Mouse (Mus musculus): ENCODE results near the gene Fkbp11. TPM values are rescaled to one million over a fixed set of nuclear protein-coding genes. Genes with fewer than 3 reads are reported as not detected.

Fkbp11 gene
- polyA plus RNA-seq, 1 experiment from 2014 or later = 3.8 TPM

- Histone ChIP-seq H3K9ac (ENCODE audit: low read length) (no peak overlapping the region), H3K4me2 (ENCODE audit: low read length) (no peak overlapping the region), H3K4me3 (ENCODE audit: low read depth, low read length) (no peak overlapping the region), H3K36me3 (ENCODE audit: control insufficient read depth, insufficient read depth, low read length) (peaks cover 8% of the 10 kb centered on the region), H3K27ac (ENCODE audit: low read depth, low read length) (no peak overlapping the region), H3K9me3 (replicated peaks; ENCODE audit: control insufficient read depth, low read length) (no peaks in the 10 kb centered on the region), H3K27me3 (replicated peaks; ENCODE audit: control insufficient read depth, insufficient read depth, low read length) (peaks cover 8% of the 10 kb centered on the region; the same call in 1 of the 2 replicates), H3K4me1 (ENCODE audit: control insufficient read depth, insufficient read depth, low read length) (peaks cover 11% of the 10 kb centered on the region)
- 86% methylated on average over 6 of the region's 6 CpGs for WGBS
- no peak for ATAC-seq
- no peak for DNase-seq (ENCODE audit: low spot score)
Observed at GRCm38 (mm10) chr15:98730790-98731189, 2.8 kb upstream of the Fkbp11 start.

GRCm38 (mm10) chr15:98729791-98730545, 2.0 kb upstream of the Fkbp11 start:
- Histone ChIP-seq H3K9ac (ENCODE audit: low read length) (no peak overlapping the region), H3K27ac (ENCODE audit: low read depth, low read length) (no peak overlapping the region), H3K9me3 (replicated peaks; ENCODE audit: control insufficient read depth, low read length) (no peaks in the 10 kb centered on the region), H3K36me3 (ENCODE audit: control insufficient read depth, insufficient read depth, low read length) (0 out of 2 replicates have a peak, but pooled peaks cover 4% of the 10 kb centered on the region), H3K4me2 (ENCODE audit: low read length) (no peak overlapping the region), H3K27me3 (replicated peaks; ENCODE audit: control insufficient read depth, insufficient read depth, low read length) (peaks cover 8% of the 10 kb centered on the region; the same call in 1 of the 2 replicates), H3K4me3 (ENCODE audit: low read depth, low read length) (no peak overlapping the region), H3K4me1 (ENCODE audit: control insufficient read depth, insufficient read depth, low read length) (peaks cover 11% of the 10 kb centered on the region)
- DNase-seq (ENCODE audit: low spot score) (no peak), ATAC-seq (no peak)
- 79% methylated on average over 7 of the region's 7 CpGs for WGBS

- Histone ChIP-seq H3K36me3 (ENCODE audit: control insufficient read depth, insufficient read depth, low read length) (no peaks in the 10 kb centered on the region), H3K4me1 (ENCODE audit: control insufficient read depth, insufficient read depth, low read length) (peaks cover 11% of the 10 kb centered on the region), H3K4me3 (ENCODE audit: low read depth, low read length) (no peak overlapping the region), H3K4me2 (ENCODE audit: low read length) (peak overlapping the region; percentile 90), H3K9me3 (replicated peaks; ENCODE audit: control insufficient read depth, low read length) (no peaks in the 10 kb centered on the region), H3K27ac (ENCODE audit: low read depth, low read length) (no peak overlapping the region), H3K9ac (ENCODE audit: low read length) (no peak overlapping the region), H3K27me3 (replicated peaks; ENCODE audit: control insufficient read depth, insufficient read depth, low read length) (peaks cover 10% of the 10 kb centered on the region; the same call in 1 of the 2 replicates)
- ATAC-seq (no peak), DNase-seq (ENCODE audit: low spot score) (no peak)
- 45% methylated on average over 9 of the region's 9 CpGs for WGBS
Observed at GRCm38 (mm10) chr15:98728366-98728765, 368 bp upstream of the Fkbp11 start.

- Histone ChIP-seq H3K9me3 (replicated peaks; ENCODE audit: control insufficient read depth, low read length) (no peaks in the 10 kb centered on the region), H3K4me2 (ENCODE audit: low read length) (peak overlapping the region; percentile 90), H3K27ac (ENCODE audit: low read depth, low read length) (no peak overlapping the region), H3K9ac (ENCODE audit: low read length) (peak overlapping the region; percentile 55; the same call in 1 of the 2 replicates), H3K27me3 (replicated peaks; ENCODE audit: control insufficient read depth, insufficient read depth, low read length) (peaks cover 12% of the 10 kb centered on the region; the same call in 1 of the 2 replicates), H3K4me1 (ENCODE audit: control insufficient read depth, insufficient read depth, low read length) (peaks cover 14% of the 10 kb centered on the region), H3K4me3 (ENCODE audit: low read depth, low read length) (no peak overlapping the region), H3K36me3 (ENCODE audit: control insufficient read depth, insufficient read depth, low read length) (no peaks in the 10 kb centered on the region)
- ATAC-seq = no peak
- no peak for DNase-seq (ENCODE audit: low spot score)
- 49% methylated on average over 7 of the region's 7 CpGs for WGBS
Observed at GRCm38 (mm10) chr15:98726746-98727145, 1.3 kb downstream of the Fkbp11 start.

- ATAC-seq = no peak
- H3K4me1 ChIP-seq (ENCODE audit: control insufficient read depth, insufficient read depth, low read length) = peaks cover 16% of the 10 kb centered on the region
- H3K27me3 ChIP-seq (replicated peaks; ENCODE audit: control insufficient read depth, insufficient read depth, low read length) = peaks cover 12% of the 10 kb centered on the region; the same call in 1 of the 2 replicates
- no peak overlapping the region for H3K27ac ChIP-seq (ENCODE audit: low read depth, low read length)
- 74% methylated on average over 4 of the region's 4 CpGs for WGBS
- DNase-seq (ENCODE audit: low spot score) = no peak
- no peak overlapping the region for H3K4me3 ChIP-seq (ENCODE audit: low read depth, low read length)
- no peak overlapping the region for H3K9ac ChIP-seq (ENCODE audit: low read length)
- H3K4me2 ChIP-seq (ENCODE audit: low read length) = no peak overlapping the region
- H3K9me3 ChIP-seq (replicated peaks; ENCODE audit: control insufficient read depth, low read length) = no peaks in the 10 kb centered on the region
- no peaks in the 10 kb centered on the region for H3K36me3 ChIP-seq (ENCODE audit: control insufficient read depth, insufficient read depth, low read length)
Observed at GRCm38 (mm10) chr15:98726079-98726478, 1.9 kb downstream of the Fkbp11 start.

- DNase-seq (ENCODE audit: low spot score) = no peak
- 40% methylated on average over 19 of the region's 19 CpGs for WGBS
- peaks cover 12% of the 10 kb centered on the region; the same call in 1 of the 2 replicates for H3K27me3 ChIP-seq (replicated peaks; ENCODE audit: control insufficient read depth, insufficient read depth, low read length)
- H3K4me3 ChIP-seq (ENCODE audit: low read depth, low read length) = no peak overlapping the region
- H3K4me2 ChIP-seq (ENCODE audit: low read length) = no peak overlapping the region
- H3K9ac ChIP-seq (ENCODE audit: low read length) = no peak overlapping the region
- no peak for ATAC-seq
- H3K27ac ChIP-seq (ENCODE audit: low read depth, low read length) = no peak overlapping the region
- H3K9me3 ChIP-seq (replicated peaks; ENCODE audit: control insufficient read depth, low read length) = no peaks in the 10 kb centered on the region
- no peaks in the 10 kb centered on the region for H3K36me3 ChIP-seq (ENCODE audit: control insufficient read depth, insufficient read depth, low read length)
- peaks cover 16% of the 10 kb centered on the region for H3K4me1 ChIP-seq (ENCODE audit: control insufficient read depth, insufficient read depth, low read length)
Observed at GRCm38 (mm10) chr15:98724441-98724840, 3.6 kb downstream of the Fkbp11 start.

- Histone ChIP-seq H3K4me1 (ENCODE audit: control insufficient read depth, insufficient read depth, low read length) (peaks cover 16% of the 10 kb centered on the region), H3K9me3 (replicated peaks; ENCODE audit: control insufficient read depth, low read length) (no peaks in the 10 kb centered on the region), H3K4me2 (ENCODE audit: low read length) (0 out of 2 replicates have a peak overlapping the region, but pooled peaks have one; percentile 4), H3K4me3 (ENCODE audit: low read depth, low read length) (no peak overlapping the region), H3K36me3 (ENCODE audit: control insufficient read depth, insufficient read depth, low read length) (no peaks in the 10 kb centered on the region), H3K9ac (ENCODE audit: low read length) (no peak overlapping the region), H3K27me3 (replicated peaks; ENCODE audit: control insufficient read depth, insufficient read depth, low read length) (peaks cover 10% of the 10 kb centered on the region; the same call in 1 of the 2 replicates), H3K27ac (ENCODE audit: low read depth, low read length) (no peak overlapping the region)
- ATAC-seq (no peak), DNase-seq (ENCODE audit: low spot score) (no peak)
- WGBS = 63% methylated on average over 14 of the region's 14 CpGs
Observed at GRCm38 (mm10) chr15:98722854-98723253, 5.1 kb downstream of the Fkbp11 start.

- Histone ChIP-seq H3K9me3 (replicated peaks; ENCODE audit: control insufficient read depth, low read length) (no peaks in the 10 kb centered on the region), H3K4me1 (ENCODE audit: control insufficient read depth, insufficient read depth, low read length) (peaks cover 9% of the 10 kb centered on the region), H3K4me2 (ENCODE audit: low read length) (peak overlapping the region; percentile 4; the same call in 1 of the 2 replicates), H3K27ac (ENCODE audit: low read depth, low read length) (no peak overlapping the region), H3K27me3 (replicated peaks; ENCODE audit: control insufficient read depth, insufficient read depth, low read length) (peaks cover 10% of the 10 kb centered on the region; the same call in 1 of the 2 replicates), H3K9ac (ENCODE audit: low read length) (no peak overlapping the region), H3K36me3 (ENCODE audit: control insufficient read depth, insufficient read depth, low read length) (no peaks in the 10 kb centered on the region), H3K4me3 (ENCODE audit: low read depth, low read length) (no peak overlapping the region)
- 30% methylated on average over 8 of the region's 8 CpGs for WGBS
- DNase-seq (ENCODE audit: low spot score) (peak; percentile 75), ATAC-seq (peak; percentile 37)
Observed at GRCm38 (mm10) chr15:98722191-98722590, 5.8 kb downstream of the Fkbp11 start.

- WGBS = 70% methylated on average over 16 of the region's 16 CpGs
- Histone ChIP-seq H3K4me1 (ENCODE audit: control insufficient read depth, insufficient read depth, low read length) (peaks cover 5% of the 10 kb centered on the region; the same call in 1 of the 2 replicates), H3K4me3 (ENCODE audit: low read depth, low read length) (no peak overlapping the region), H3K36me3 (ENCODE audit: control insufficient read depth, insufficient read depth, low read length) (no peaks in the 10 kb centered on the region), H3K27me3 (replicated peaks; ENCODE audit: control insufficient read depth, insufficient read depth, low read length) (0 out of 2 replicates have a peak, but pooled peaks cover 3% of the 10 kb centered on the region), H3K9me3 (replicated peaks; ENCODE audit: control insufficient read depth, low read length) (no peaks in the 10 kb centered on the region), H3K9ac (ENCODE audit: low read length) (no peak overlapping the region), H3K27ac (ENCODE audit: low read depth, low read length) (no peak overlapping the region), H3K4me2 (ENCODE audit: low read length) (no peak overlapping the region)
- no peak for DNase-seq (ENCODE audit: low spot score)
- no peak for ATAC-seq
Observed at GRCm38 (mm10) chr15:98717301-98717700, 10.7 kb downstream of the Fkbp11 start.
